Mouse (Mus musculus) embryonic facial prominence, embryonic 13.5 days (tissue): ENCODE results near the gene Lhx2. TPM values are rescaled to one million over a fixed set of nuclear protein-coding genes. Genes with fewer than 3 reads are reported as not detected.

Experiments used
- ATAC-seq: fragments of 200-750 bp; cut with Nextera tagmentation; 2 replicates; pipeline ENCODE4 v1.8.0; 2017; ENCODE audit warnings: low read depth; ENCODE audit not compliant: insufficient number of reproducible peaks, insufficient read depth, low FRiP score, low TSS enrichment
- H3K27ac ChIP-seq: fragments of 300-500 bp; sonication (generic); 2 replicates; pipeline ENCODE4 v1.5.1; 2015; ENCODE audit warnings: moderate library complexity, mild to moderate bottlenecking, inconsistent platforms
- H3K27me3 ChIP-seq: fragments of 300-500 bp; sonication (generic); 2 replicates; pipeline ENCODE4 v1.6.1; 2015; ENCODE audit warnings: mild to moderate bottlenecking, inconsistent platforms
- H3K36me3 ChIP-seq: fragments of 300-500 bp; sonication (generic); 2 replicates; pipeline ENCODE4 v1.6.1; 2015; ENCODE audit warnings: mild to moderate bottlenecking, inconsistent platforms
- H3K4me1 ChIP-seq: fragments of 300-500 bp; sonication (generic); 2 replicates; pipeline ENCODE4 v1.6.1; 2015; ENCODE audit warnings: inconsistent platforms
- H3K4me2 ChIP-seq: fragments of 300-500 bp; sonication (generic); 2 replicates; pipeline ENCODE4 v1.6.1; 2015; ENCODE audit warnings: moderate library complexity, mild to moderate bottlenecking, inconsistent platforms
- H3K4me3 ChIP-seq: fragments of 300-500 bp; sonication (generic); 2 replicates; pipeline ENCODE4 v1.5.1; 2015; ENCODE audit warnings: mild to moderate bottlenecking, inconsistent platforms
- H3K9ac ChIP-seq: fragments of 300-500 bp; sonication (generic); 2 replicates; pipeline ENCODE4 v1.6.1; 2015; ENCODE audit warnings: mild to moderate bottlenecking, inconsistent platforms
- H3K9me3 ChIP-seq: fragments of 300-500 bp; sonication (generic); 2 replicates; pipeline ENCODE4 v1.6.1; 2016; ENCODE audit warnings: inconsistent platforms
- WGBS: fragments of 180-500 bp; shearing (Covaris S2); methylation state at CpG from one replicate; pipeline ENCODE4 v1.1.7; 2015; ENCODE audit warnings: mixed read lengths; 5-methylcytosine and 5-hydroxymethylcytosine counted together
- polyA plus RNA-seq: library from polyadenylated mRNA; unstranded; fragments of >200 nt; fragmentation: Nextera tagmentation; extraction: Ambion mirVana; gene quantifications from 2 replicates; pipeline ENCODE4 v1.2.1, GENCODE M21; 2015

Gene Lhx2
- polyA plus RNA-seq, 1 experiment from 2014 or later: 10.0 TPM

- peak overlapping the region; percentile 36 for H3K4me3 ChIP-seq
- ATAC-seq: no peak
Measured at GRCm38 (mm10) chr2:38368746-38369330, 29.8 kb downstream of the Lhx2 start.

GRCm38 (mm10) chr2:38375606-38376304 lies 36.7 kb downstream of the Lhx2 start:
- peak overlapping the region; percentile 48 for H3K4me2 ChIP-seq
- no peak overlapping the region for H3K9ac ChIP-seq
- peaks cover 76% of the 10 kb centered on the region for H3K27me3 ChIP-seq
- H3K4me1 ChIP-seq: peaks cover 24% of the 10 kb centered on the region
- H3K27ac ChIP-seq: no peak overlapping the region
- ATAC-seq: no peak
- H3K36me3 ChIP-seq: no peaks in the 10 kb centered on the region
- no peak overlapping the region for H3K4me3 ChIP-seq
- H3K9me3 ChIP-seq: no peaks in the 10 kb centered on the region
- WGBS: 5% methylated on average over 18 of the region's 20 CpGs

More at GRCm38 (mm10) chr2:38368746-38369330, 29.8 kb downstream of the Lhx2 start:
- Histone ChIP-seq H3K9me3 (no peaks in the 10 kb centered on the region), H3K27ac (no peak overlapping the region), H3K4me1 (peaks cover 12% of the 10 kb centered on the region), H3K4me2 (peak overlapping the region; percentile 60), H3K27me3 (peaks cover 86% of the 10 kb centered on the region), H3K9ac (0 out of 2 replicates have a peak overlapping the region, but pooled peaks have one; percentile 46), H3K36me3 (no peaks in the 10 kb centered on the region)
- 6% methylated on average over 31 of the region's 31 CpGs for WGBS

- H3K36me3 ChIP-seq: no peaks in the 10 kb centered on the region
- WGBS: 83% methylated on average over 7 of the region's 7 CpGs
- no peaks in the 10 kb centered on the region for H3K9me3 ChIP-seq
- no peak overlapping the region for H3K4me2 ChIP-seq
- no peak overlapping the region for H3K9ac ChIP-seq
- H3K4me1 ChIP-seq: peaks cover 19% of the 10 kb centered on the region
- ATAC-seq: no peak
- H3K27me3 ChIP-seq: peaks cover 71% of the 10 kb centered on the region
- H3K4me3 ChIP-seq: no peak overlapping the region
- no peak overlapping the region for H3K27ac ChIP-seq
Measured at GRCm38 (mm10) chr2:38377254-38377653, 38.2 kb downstream of the Lhx2 start.

GRCm38 (mm10) chr2:38378346-38378745 lies 39.3 kb downstream of the Lhx2 start:
- ATAC-seq: no peak
- Histone ChIP-seq H3K27ac (no peak overlapping the region), H3K4me2 (no peak overlapping the region), H3K4me1 (peaks cover 18% of the 10 kb centered on the region), H3K9ac (no peak overlapping the region), H3K36me3 (no peaks in the 10 kb centered on the region), H3K27me3 (peaks cover 60% of the 10 kb centered on the region), H3K4me3 (no peak overlapping the region), H3K9me3 (no peaks in the 10 kb centered on the region)
- WGBS: 19% methylated on average over 5 of the region's 5 CpGs

GRCm38 (mm10) chr2:38378849-38379545 lies 39.9 kb downstream of the Lhx2 start:
- 3% methylated on average over 28 of the region's 29 CpGs for WGBS
- H3K4me3 ChIP-seq: peak overlapping the region; percentile 31
- H3K36me3 ChIP-seq: no peaks in the 10 kb centered on the region
- no peak for ATAC-seq
- no peak overlapping the region for H3K27ac ChIP-seq
- peaks cover 18% of the 10 kb centered on the region for H3K4me1 ChIP-seq
- peaks cover 54% of the 10 kb centered on the region for H3K27me3 ChIP-seq
- no peaks in the 10 kb centered on the region for H3K9me3 ChIP-seq
- peak overlapping the region; percentile 40; the same call in 1 of the 2 replicates for H3K9ac ChIP-seq
- H3K4me2 ChIP-seq: peak overlapping the region; percentile 50

- peaks cover 52% of the 10 kb centered on the region for H3K27me3 ChIP-seq
- 5% methylated on average over 4 of the region's 4 CpGs for WGBS
- ATAC-seq: no peak
Measured at GRCm38 (mm10) chr2:38379546-38379870, 40.4 kb downstream of the Lhx2 start.

GRCm38 (mm10) chr2:38380136-38381083 lies 41.3 kb downstream of the Lhx2 start:
- H3K27me3 ChIP-seq: peaks cover 49% of the 10 kb centered on the region
- WGBS: 47% methylated on average over 10 of the region's 10 CpGs

More at GRCm38 (mm10) chr2:38379546-38379870, 40.4 kb downstream of the Lhx2 start:
- H3K9me3 ChIP-seq: no peaks in the 10 kb centered on the region
- no peak overlapping the region for H3K9ac ChIP-seq
- H3K36me3 ChIP-seq: no peaks in the 10 kb centered on the region
- H3K27ac ChIP-seq: no peak overlapping the region
- H3K4me1 ChIP-seq: peaks cover 18% of the 10 kb centered on the region
- peak overlapping the region; percentile 50 for H3K4me2 ChIP-seq
- peak overlapping the region; percentile 31 for H3K4me3 ChIP-seq

GRCm38 (mm10) chr2:38387568-38388262 lies 48.6 kb downstream of the Lhx2 start:
- Histone ChIP-seq H3K9ac (no peak overlapping the region), H3K4me2 (no peak overlapping the region), H3K9me3 (no peaks in the 10 kb centered on the region), H3K27ac (no peak overlapping the region), H3K4me1 (no peaks in the 10 kb centered on the region), H3K36me3 (no peaks in the 10 kb centered on the region), H3K4me3 (no peak overlapping the region), H3K27me3 (no peaks in the 10 kb centered on the region; the same call in 1 of the 2 replicates)
- WGBS: 84% methylated on average over 10 of the region's 10 CpGs
- ATAC-seq: no peak

More at GRCm38 (mm10) chr2:38380136-38381083, 41.3 kb downstream of the Lhx2 start:
- Histone ChIP-seq H3K4me3 (no peak overlapping the region), H3K9me3 (no peaks in the 10 kb centered on the region), H3K27ac (no peak overlapping the region), H3K4me2 (no peak overlapping the region), H3K36me3 (no peaks in the 10 kb centered on the region), H3K4me1 (peaks cover 18% of the 10 kb centered on the region), H3K9ac (no peak overlapping the region)
- no peak for ATAC-seq

- H3K4me2 ChIP-seq: no peak overlapping the region
- no peaks in the 10 kb centered on the region for H3K9me3 ChIP-seq
- H3K27ac ChIP-seq: no peak overlapping the region
- H3K36me3 ChIP-seq: no peaks in the 10 kb centered on the region
- no peak for ATAC-seq
- no peaks in the 10 kb centered on the region; the same call in 1 of the 2 replicates for H3K27me3 ChIP-seq
- WGBS: 63% methylated on average over 17 of the region's 17 CpGs
- H3K4me1 ChIP-seq: no peaks in the 10 kb centered on the region
- no peak overlapping the region for H3K9ac ChIP-seq
- no peak overlapping the region for H3K4me3 ChIP-seq
Measured at GRCm38 (mm10) chr2:38394977-38395868, 56.1 kb downstream of the Lhx2 start.

GRCm38 (mm10) chr2:38395869-38396236 lies 56.8 kb downstream of the Lhx2 start:
- ATAC-seq: no peak; the same call in 1 of the 2 replicates
- no peaks in the 10 kb centered on the region for H3K36me3 ChIP-seq

More at GRCm38 (mm10) chr2:38395869-38396236, 56.8 kb downstream of the Lhx2 start:
- Histone ChIP-seq H3K4me1 (no peaks in the 10 kb centered on the region), H3K4me3 (no peak overlapping the region), H3K27ac (no peak overlapping the region), H3K27me3 (no peaks in the 10 kb centered on the region; the same call in 1 of the 2 replicates), H3K4me2 (no peak overlapping the region), H3K9me3 (no peaks in the 10 kb centered on the region), H3K9ac (no peak overlapping the region)
